12 mouse cellular contexts compared by ENCODE assay signal in genomic region chr1:165303209-165303608, GRCm38 (mm10). TPM values are rescaled to one million over a fixed set of nuclear protein-coding genes. Genes with fewer than 3 reads are reported as not detected.
DNase-seq lines count a peak whose midpoint lies in the region; ATAC-seq and TF ChIP-seq lines count a peak whose summit lies in the region.
"Had no signal": no experiment of that assay in that cellular context is flagged by ENCODE, and none has a peak within 500 bp of the region (broad histone marks: within the 10 kb centered on the region; RNA-seq: fewer than 3 reads in every experiment).

No protein-coding gene starts in this region.

- no peak for DNase-seq in heart, embryonic 10.5 days (ENCODE audit: low spot score)
- DNase-seq in heart, adult 9 months (ENCODE audit: low spot score in 2 of 2) = no peak
- DNase-seq in hindbrain, embryonic 14.5 days (ENCODE audit: low spot score) = no peak
- no peak for DNase-seq in hindbrain, embryonic 10.5 days (ENCODE audit: low spot score)
- no peak for DNase-seq in lung, embryonic 14.5 days
- no peak for DNase-seq in lung, adult 18-20 months
- no peak for DNase-seq in hindbrain, postnatal 0 days (ENCODE audit: low spot score)
- no peak for DNase-seq in gastrocnemius, adult 18-20 months (ENCODE audit: low spot score)
- DNase-seq: B cell, adult 2 months; cerebellum, adult 9-11 months; lung, adult 2 months had no signal

- WGBS in heart, embryonic 10.5 days = 81% methylated on average over 6 of the region's 6 CpGs
- 93% methylated on average over 6 of the region's 6 CpGs for WGBS in hindbrain, embryonic 14.5 days
- 89% methylated on average over 6 of the region's 6 CpGs for WGBS in hindbrain, embryonic 10.5 days
- WGBS in lung, embryonic 14.5 days = 65% methylated on average over 6 of the region's 6 CpGs
- 89% methylated on average over 6 of the region's 6 CpGs for whole genome bisulfite sequencing in hindbrain, postnatal 0 days

- H3K27ac ChIP-seq in heart, embryonic 10.5 days = peak overlapping the region; percentile 13; the same call in 1 of the 2 replicates
- H3K27ac ChIP-seq in hindbrain, embryonic 14.5 days = 0 out of 2 replicates have a peak overlapping the region, but pooled peaks have one; percentile 16
- no peak overlapping the region for H3K27ac ChIP-seq in hindbrain, embryonic 10.5 days
- H3K27ac ChIP-seq in lung, embryonic 14.5 days (ENCODE audit: low read depth) = 0 out of 2 replicates have a peak overlapping the region, but pooled peaks have one; percentile 13
- H3K27ac ChIP-seq in hindbrain, postnatal 0 days = peak overlapping the region; percentile 41; the same call in 1 of the 2 replicates

- H3K36me3 ChIP-seq in heart, embryonic 10.5 days = peaks cover 6% of the 10 kb centered on the region
- peaks cover 24% of the 10 kb centered on the region for H3K36me3 ChIP-seq in hindbrain, embryonic 14.5 days (replicated peaks; ENCODE audit: control insufficient read depth, insufficient read depth)
- peaks cover 24% of the 10 kb centered on the region for H3K36me3 ChIP-seq in hindbrain, embryonic 10.5 days
- peaks cover 16% of the 10 kb centered on the region; the same call in 1 of the 2 replicates for H3K36me3 ChIP-seq in lung, embryonic 14.5 days (ENCODE audit: insufficient read depth)
- peaks cover 9% of the 10 kb centered on the region; the same call in 1 of the 2 replicates for H3K36me3 ChIP-seq in hindbrain, postnatal 0 days (ENCODE audit: insufficient read depth, low read length)

- TF ChIP-seq CTCF in lung, embryonic 14.5 days (IDR thresholded peaks at IDR 0.05; ENCODE audit: low read depth) = no peak
- no peak for TF ChIP-seq CTCF in hindbrain, postnatal 0 days (IDR thresholded peaks at IDR 0.05; ENCODE audit: low read depth)

- H3K27me3 ChIP-seq in heart, embryonic 10.5 days (ENCODE audit: insufficient read depth, poor library complexity, severe bottlenecking) = no peaks in the 10 kb centered on the region
- H3K27me3 ChIP-seq in hindbrain, embryonic 14.5 days (ENCODE audit: control insufficient read depth, insufficient read depth, low read length) = no peaks in the 10 kb centered on the region
- H3K27me3 ChIP-seq in hindbrain, embryonic 10.5 days (ENCODE audit: insufficient read depth, poor library complexity, severe bottlenecking) = no peaks in the 10 kb centered on the region
- H3K27me3 ChIP-seq in lung, embryonic 14.5 days (ENCODE audit: insufficient read depth, low read length) = no peaks in the 10 kb centered on the region
- no peaks in the 10 kb centered on the region for H3K27me3 ChIP-seq in hindbrain, postnatal 0 days (ENCODE audit: insufficient read depth, low read length)

- H3K9ac ChIP-seq in hindbrain, embryonic 14.5 days = no peak overlapping the region
- H3K9ac ChIP-seq in lung, embryonic 14.5 days = no peak overlapping the region
- no peak overlapping the region for H3K9ac ChIP-seq in hindbrain, postnatal 0 days (replicated peaks; ENCODE audit: low read length)

- no peak overlapping the region for H3K4me3 ChIP-seq in heart, embryonic 10.5 days
- no peak overlapping the region for H3K4me3 ChIP-seq in hindbrain, embryonic 14.5 days (replicated peaks; ENCODE audit: low read length)
- no peak overlapping the region for H3K4me3 ChIP-seq in hindbrain, embryonic 10.5 days
- no peak overlapping the region for H3K4me3 ChIP-seq in lung, embryonic 14.5 days (ENCODE audit: low read depth, low read length)
- H3K4me3 ChIP-seq in hindbrain, postnatal 0 days (ENCODE audit: low read length) = no peak overlapping the region
- H3K4me3 ChIP-seq: myocyte had no signal

- no peak overlapping the region for H3K4me2 ChIP-seq in hindbrain, embryonic 14.5 days (replicated peaks)
- no peak overlapping the region for H3K4me2 ChIP-seq in lung, embryonic 14.5 days
- no peak overlapping the region for H3K4me2 ChIP-seq in hindbrain, postnatal 0 days (ENCODE audit: low read depth, low read length)

- H3K4me1 ChIP-seq in heart, embryonic 10.5 days = peaks cover 12% of the 10 kb centered on the region
- 0 out of 2 replicates have a peak, but pooled peaks cover 6% of the 10 kb centered on the region for H3K4me1 ChIP-seq in hindbrain, embryonic 14.5 days (replicated peaks; ENCODE audit: control insufficient read depth, insufficient read depth, low read length)
- no peaks in the 10 kb centered on the region for H3K4me1 ChIP-seq in hindbrain, embryonic 10.5 days (replicated peaks)
- 0 out of 2 replicates have a peak, but pooled peaks cover 8% of the 10 kb centered on the region for H3K4me1 ChIP-seq in lung, embryonic 14.5 days (ENCODE audit: insufficient read depth)
- no peaks in the 10 kb centered on the region for H3K4me1 ChIP-seq in hindbrain, postnatal 0 days (ENCODE audit: insufficient read depth, low read length)

- no peaks in the 10 kb centered on the region for H3K9me3 ChIP-seq in heart, embryonic 10.5 days
- H3K9me3 ChIP-seq in hindbrain, embryonic 14.5 days (ENCODE audit: control insufficient read depth, low read length) = no peaks in the 10 kb centered on the region
- no peaks in the 10 kb centered on the region for H3K9me3 ChIP-seq in hindbrain, embryonic 10.5 days
- H3K9me3 ChIP-seq in lung, embryonic 14.5 days (ENCODE audit: low read depth, low read length) = no peaks in the 10 kb centered on the region
- no peaks in the 10 kb centered on the region for H3K9me3 ChIP-seq in hindbrain, postnatal 0 days (ENCODE audit: low read length)

- ATAC-seq in hindbrain, embryonic 14.5 days (ENCODE audit: low FRiP score) = no peak
- ATAC-seq in lung, embryonic 14.5 days (ENCODE audit: insufficient read depth) = no peak; the same call in 1 of the 2 replicates
- ATAC-seq in hindbrain, postnatal 0 days = no peak

RNA-seq across cellular contexts. Expression of gene Gpr161, which starts 7.6 kb away (rescaled TPM):
- 0.67 and 1.2 TPM in 2 replicates for polyA plus RNA-seq in heart, embryonic 10.5 days (2016; fragmentation: Nextera tagmentation; extraction: Ambion mirVana)
- polyA plus RNA-seq in hindbrain, embryonic 14.5 days (2014; fragmentation: Nextera tagmentation; extraction: Ambion mirVana) = 3.6 and 4.6 TPM in 2 replicates
- polyA plus RNA-seq in hindbrain, embryonic 10.5 days (2016; fragmentation: Nextera tagmentation; extraction: Ambion mirVana) = 1.3 and 1.8 TPM in 2 replicates
- polyA plus RNA-seq in lung, embryonic 14.5 days (2014; fragmentation: Nextera tagmentation; extraction: Ambion mirVana) = 1.4 TPM in 2 replicates
- total RNA-seq in hindbrain, postnatal 0 days (2014; rRNA removed) = 49.7 and 52.0 TPM in 2 replicates
- 2.1 and 2.4 TPM in 2 replicates for polyA plus RNA-seq in hindbrain, postnatal 0 days (2015; fragmentation: Nextera tagmentation; extraction: Ambion mirVana)
- 1 to 10 TPM in 1 of 2 experiments, under 1 TPM in 1; 0.55 to 1.4 TPM for total RNA-seq in gastrocnemius, adult 18-20 months (2021)
